Mouse (Mus musculus) layer of hippocampus, adult 8-10 months (tissue): ENCODE measurements at regions not wholly inside any gene's neighbourhood (a gene's known extent, or its start where the extent isn't known, plus 50 kb on each side); places are given as distances from the start of the nearest gene placed in this dataset.

ENCODE experiments used
- DNase-seq, 2 experiments: peaks; one replicate each; pipeline ENCODE4 v3.0.0; 2022; ENCODE audit warnings: low spot score in 2 of 2

GRCm38 (mm10) chr7:71488016-71488650, 136.8 kb upstream of the Gm10295 start:
- no peak for DNase-seq

- no peak for DNase-seq
These were observed 124.1 kb upstream of the Gm10295 start for GRCm38 (mm10) chr7:71475383-71475782.

GRCm38 (mm10) chr7:71472384-71473141, 121.3 kb upstream of the Gm10295 start:
- DNase-seq, result peak in 1 of 2 experiments; percentile 13

GRCm38 (mm10) chr7:71471658-71472383, 120.5 kb upstream of the Gm10295 start:
- no peak for DNase-seq

GRCm38 (mm10) chr7:71471319-71471657, 120.0 kb upstream of the Gm10295 start:
- no peak for DNase-seq

- no peak for DNase-seq
These were observed 119.1 kb upstream of the Gm10295 start for GRCm38 (mm10) chr7:71470418-71470817.

- no peak for DNase-seq
These were observed 118.7 kb upstream of the Gm10295 start for GRCm38 (mm10) chr7:71469951-71470350.

GRCm38 (mm10) chr7:71467436-71468127, 116.3 kb upstream of the Gm10295 start:
- DNase-seq, result no peak

GRCm38 (mm10) chr7:71464127-71464526, 112.8 kb upstream of the Gm10295 start:
- DNase-seq, result no peak

- no peak for DNase-seq
These were observed 112.3 kb upstream of the Gm10295 start for GRCm38 (mm10) chr7:71463565-71463964.

- DNase-seq, result no peak
These were observed 108.5 kb upstream of the Gm10295 start for GRCm38 (mm10) chr7:71459805-71460204.

GRCm38 (mm10) chr7:71458104-71458754, 106.9 kb upstream of the Gm10295 start:
- no peak for DNase-seq

GRCm38 (mm10) chr7:71457409-71458103, 106.3 kb upstream of the Gm10295 start:
- DNase-seq, result no peak

GRCm38 (mm10) chr7:71456421-71456820, 105.1 kb upstream of the Gm10295 start:
- no peak for DNase-seq

- no peak for DNase-seq
These were observed 89.3 kb upstream of the Gm10295 start for GRCm38 (mm10) chr7:71440330-71441240.

- no peak for DNase-seq
These were observed 74.7 kb upstream of the Gm10295 start for GRCm38 (mm10) chr7:71425982-71426381.

GRCm38 (mm10) chr7:71419261-71419660, 68.0 kb upstream of the Gm10295 start:
- no peak for DNase-seq

GRCm38 (mm10) chr7:71418856-71419255, 67.6 kb upstream of the Gm10295 start:
- DNase-seq, result no peak

GRCm38 (mm10) chr7:71414756-71415155, 63.5 kb upstream of the Gm10295 start:
- no peak for DNase-seq

- DNase-seq, result no peak
These were observed 61.8 kb upstream of the Gm10295 start for GRCm38 (mm10) chr7:71413121-71413520.
